Mouse (Mus musculus): Measurements from ENCODE around the gene Med9.
A peak's percentile ranks its signal among the peaks of the same experiment; 100 is the strongest.

The Med9 gene

DNA sequence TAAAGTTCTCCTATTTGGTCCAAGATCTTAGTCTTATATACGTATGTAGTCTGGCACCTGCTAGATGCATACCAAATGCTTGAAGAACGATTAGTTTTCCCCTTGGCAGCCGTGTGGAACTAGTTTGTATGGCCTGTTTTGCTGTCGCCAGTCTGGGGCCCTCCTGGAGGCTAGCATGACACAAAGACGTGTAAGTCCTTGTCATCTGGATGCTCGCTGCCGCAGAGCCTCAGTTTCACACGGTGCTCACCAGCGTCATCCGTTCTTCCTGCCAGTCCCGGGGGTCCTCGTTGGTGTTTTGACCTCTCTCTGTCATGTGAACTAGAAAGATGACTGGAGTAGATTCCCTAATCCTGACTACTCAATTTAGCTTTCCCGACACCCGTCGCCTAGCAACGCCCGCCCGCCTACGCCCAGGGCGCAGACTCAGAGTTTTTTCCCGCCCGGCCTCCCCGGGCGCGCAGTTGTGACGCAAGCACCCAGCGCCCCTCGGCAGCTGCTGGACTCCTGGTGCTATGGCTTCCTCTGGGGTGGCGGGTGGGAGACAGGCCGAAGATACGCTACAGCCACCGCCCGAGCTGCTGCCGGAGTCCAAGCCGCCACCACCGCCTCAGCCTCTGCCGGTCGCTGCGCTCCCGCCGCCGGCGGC, at the start of gene Med9:
TSS of gene Med9 (plus strand) at position 455 of the 649 bp plus-strand sequence.
- peak; percentile 97 for DNase-seq (ENCODE audit: low read depth, low spot score)

DNA sequence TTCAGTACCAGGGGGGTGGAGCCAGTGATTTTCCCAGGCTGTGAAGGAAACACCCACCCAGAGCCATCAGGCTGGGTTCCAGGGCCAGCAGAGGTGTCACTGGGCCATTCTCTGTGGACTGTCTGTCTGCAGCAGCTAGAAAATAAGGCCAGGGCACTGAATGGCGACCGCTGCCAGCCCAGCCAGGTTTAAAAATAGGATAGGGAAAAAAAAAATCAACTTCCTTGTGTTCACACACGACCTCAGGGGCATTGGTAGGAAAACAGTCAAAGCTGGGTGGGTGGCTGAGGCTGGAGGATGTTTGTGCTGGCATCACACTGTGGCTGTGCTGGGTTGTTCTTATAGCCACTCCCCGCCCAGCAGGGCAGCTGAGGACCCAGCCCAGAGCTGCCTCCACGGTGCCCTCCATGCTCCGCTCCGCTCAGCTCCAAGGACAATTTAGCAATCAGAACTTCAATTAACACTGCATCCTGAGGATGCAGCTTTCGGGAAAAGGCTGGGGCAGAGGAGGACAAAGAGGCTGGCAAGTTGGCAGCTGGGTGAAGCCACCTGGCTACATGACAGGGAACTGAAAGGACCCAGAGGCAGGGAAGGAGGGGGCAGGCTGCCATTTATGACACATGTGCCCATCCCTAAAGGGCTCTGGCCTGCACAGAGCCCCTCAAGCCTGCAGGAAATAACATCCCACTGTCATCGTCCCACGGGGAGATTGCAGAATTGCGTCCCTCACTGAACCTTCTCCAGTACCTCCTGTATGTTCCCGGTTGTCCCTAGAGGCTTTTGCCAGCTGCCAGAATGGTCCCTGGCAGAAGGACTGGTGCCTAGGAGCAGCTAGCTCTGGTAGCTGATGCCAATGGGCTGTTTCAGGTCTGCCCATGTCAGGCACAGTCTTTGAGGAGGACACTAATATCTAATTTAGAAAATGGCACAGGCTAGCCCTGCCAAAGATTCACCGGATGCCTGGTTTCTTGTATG, 48.0 kb upstream of the Med9 start:
- DNase-seq (ENCODE audit: low read depth, low spot score), result no peak

GRCm38 (mm10) chr11:59900995-59901394, 47.0 kb upstream of the Med9 start:
- DNase-seq (ENCODE audit: low read depth, low spot score), result no peak

DNA sequence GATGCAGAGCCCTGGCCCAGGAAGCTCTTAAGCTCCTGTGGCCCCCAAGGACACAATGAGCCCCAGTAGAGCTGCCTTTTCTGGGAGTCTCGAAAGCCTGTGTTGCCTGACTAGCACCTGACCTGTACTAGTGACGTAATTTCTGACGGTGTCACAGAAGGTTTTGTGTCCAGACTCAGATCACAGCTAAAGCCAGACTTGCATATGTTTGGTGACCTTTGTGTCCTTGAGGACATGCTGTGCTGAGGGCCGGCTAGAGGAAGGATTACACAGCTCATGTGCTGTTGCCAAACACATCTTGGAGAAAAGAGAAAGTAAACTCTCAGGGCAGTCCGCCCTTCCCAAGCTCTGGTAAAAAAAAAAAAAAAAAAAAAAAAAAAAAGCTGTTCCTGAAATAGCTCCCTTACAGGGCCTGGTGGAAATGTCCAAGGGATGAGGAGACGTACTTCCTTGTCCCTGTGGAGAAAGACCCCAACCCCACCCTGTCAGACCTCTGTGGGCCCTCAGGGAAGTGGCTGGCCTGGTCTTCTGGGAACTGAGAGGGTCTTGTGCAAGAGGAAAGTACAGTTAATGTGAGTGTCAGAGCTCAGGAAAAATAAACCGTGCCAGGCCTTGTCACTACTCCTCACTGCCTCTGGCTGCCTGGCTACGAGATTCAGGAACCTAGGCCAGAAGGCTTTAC, 45.8 kb upstream of the Med9 start:
- DNase-seq (ENCODE audit: low read depth, low spot score), result peak; percentile 40

- DNase-seq (ENCODE audit: low read depth, low spot score), result no peak
Measured at GRCm38 (mm10) chr11:59906521-59907123, 41.4 kb upstream of the Med9 start.

DNA sequence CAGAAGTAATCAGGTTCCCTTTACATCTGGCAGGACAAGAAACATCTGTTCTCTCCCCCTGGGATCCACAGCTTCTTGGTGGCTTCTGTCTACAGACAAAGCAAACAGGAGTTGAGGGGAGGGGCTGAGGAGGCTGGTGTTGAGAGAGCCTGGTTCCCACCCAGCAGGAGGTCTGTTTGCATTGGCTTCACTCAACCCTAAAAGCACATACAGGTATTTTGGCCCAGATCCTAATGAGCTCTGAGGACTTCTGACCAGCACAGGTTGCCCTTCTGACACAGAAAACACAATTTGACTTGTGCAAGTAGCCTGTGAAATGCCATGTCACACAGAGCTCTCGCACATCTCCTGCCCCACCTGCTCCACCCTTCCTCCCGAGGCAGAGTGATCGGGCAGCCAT, 39.6 kb upstream of the Med9 start:
- DNase-seq (ENCODE audit: low read depth, low spot score), result peak; percentile 87

DNA sequence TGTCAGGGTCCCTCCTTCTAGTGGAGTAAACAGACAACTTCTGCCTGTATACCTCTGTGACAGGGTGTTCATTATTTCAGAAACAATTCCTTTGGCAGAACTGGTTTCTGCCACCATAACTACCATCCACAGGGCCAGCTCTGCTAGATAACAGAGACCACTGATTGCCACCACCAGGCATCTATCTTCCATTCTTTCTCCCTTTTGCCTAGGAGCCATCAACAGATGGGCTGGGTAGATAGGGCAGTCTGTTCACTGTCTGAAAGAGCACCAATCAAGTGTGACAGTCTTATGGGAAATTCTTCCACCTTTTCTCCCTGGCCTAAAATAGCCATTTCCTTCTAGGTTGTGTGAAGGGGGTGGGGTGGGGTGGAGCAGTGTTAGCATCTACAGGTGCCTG, 37.4 kb upstream of the Med9 start:
- no peak for DNase-seq (ENCODE audit: low read depth, low spot score)

GRCm38 (mm10) chr11:59911523-59911922, 36.5 kb upstream of the Med9 start:
- DNase-seq (ENCODE audit: low read depth, low spot score), result no peak

DNA sequence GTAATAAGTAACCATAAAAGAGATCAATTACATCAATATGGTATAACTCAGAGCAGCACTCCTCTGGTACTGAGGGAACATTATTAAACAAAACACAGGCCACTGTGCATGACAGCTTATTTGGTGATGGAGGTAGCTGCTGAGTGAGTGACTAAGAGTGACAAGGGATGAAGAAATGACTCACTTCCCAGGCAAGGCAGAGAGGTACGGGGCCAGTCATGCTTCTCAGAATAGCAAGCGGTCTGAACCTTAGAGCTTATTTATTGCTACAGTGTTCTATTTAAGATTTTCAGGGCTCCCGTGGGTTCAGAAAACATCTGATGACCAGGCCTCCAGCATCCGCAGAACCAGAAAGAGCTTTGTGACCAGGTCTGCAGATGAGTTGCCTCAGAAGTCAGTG, 34.3 kb upstream of the Med9 start:
- no peak for DNase-seq (ENCODE audit: low read depth, low spot score)

DNA sequence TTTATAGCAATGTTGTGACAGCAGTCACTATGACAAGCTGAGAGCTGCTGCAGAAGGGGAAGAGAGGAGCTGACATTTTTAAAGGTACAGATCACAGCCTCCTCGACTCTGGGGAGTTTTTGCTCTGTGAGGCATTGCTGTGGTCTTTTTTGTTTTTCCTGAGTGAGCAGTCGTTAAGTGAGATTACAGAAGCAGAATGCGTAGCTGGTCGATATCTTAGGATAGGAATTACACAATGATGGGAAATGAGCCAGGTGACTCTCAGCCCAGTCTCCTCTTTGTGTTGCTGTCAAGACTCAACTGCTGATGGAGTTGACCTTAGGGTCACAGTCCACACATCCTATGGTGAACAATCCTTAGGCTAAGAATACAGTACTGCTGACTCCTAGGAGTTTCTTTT, 30.0 kb upstream of the Med9 start:
- no peak for DNase-seq (ENCODE audit: low read depth, low spot score)

- no peak for DNase-seq (ENCODE audit: low read depth, low spot score)
Measured at GRCm38 (mm10) chr11:59919401-59919800, 28.6 kb upstream of the Med9 start.

DNA sequence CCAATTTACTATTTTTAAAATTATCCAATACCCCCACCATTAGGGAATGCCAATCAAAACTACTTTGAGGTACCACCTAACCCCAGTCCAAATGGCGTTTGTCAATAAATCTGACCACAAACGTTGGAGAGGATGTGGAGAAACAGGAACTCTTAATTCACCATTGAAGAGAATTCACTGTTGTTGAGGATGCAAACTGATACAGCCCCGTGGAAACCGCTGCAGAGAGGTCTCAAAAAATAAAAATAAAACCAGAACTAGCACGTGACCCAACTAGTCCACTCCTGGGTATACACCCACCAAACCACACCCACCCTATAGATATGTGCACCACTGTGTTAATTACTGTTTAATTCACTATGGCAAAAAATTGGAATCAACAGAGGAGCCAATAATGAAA, 27.7 kb upstream of the Med9 start:
- DNase-seq (ENCODE audit: low read depth, low spot score), result no peak

DNA sequence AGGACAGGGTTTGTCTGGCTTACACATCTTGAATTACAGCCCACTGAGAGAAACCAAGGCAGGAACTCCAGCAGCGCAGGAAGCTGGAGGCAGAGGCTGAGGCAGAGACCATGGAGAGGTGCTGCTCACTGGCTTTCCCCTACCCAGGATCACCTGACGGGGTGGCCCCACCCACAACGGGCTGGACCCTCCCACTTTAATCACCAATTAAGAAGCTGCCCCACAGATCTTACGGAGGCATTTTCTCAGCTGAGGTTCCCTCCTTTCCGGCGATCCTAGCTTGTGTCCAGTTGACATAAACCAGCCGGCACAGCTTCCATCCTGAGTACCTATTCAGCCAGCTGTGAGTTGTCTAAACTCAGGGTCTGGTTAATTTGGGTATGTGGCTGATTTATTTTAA, 26.7 kb upstream of the Med9 start:
- peak; percentile 89 for DNase-seq (ENCODE audit: low read depth, low spot score)

DNA sequence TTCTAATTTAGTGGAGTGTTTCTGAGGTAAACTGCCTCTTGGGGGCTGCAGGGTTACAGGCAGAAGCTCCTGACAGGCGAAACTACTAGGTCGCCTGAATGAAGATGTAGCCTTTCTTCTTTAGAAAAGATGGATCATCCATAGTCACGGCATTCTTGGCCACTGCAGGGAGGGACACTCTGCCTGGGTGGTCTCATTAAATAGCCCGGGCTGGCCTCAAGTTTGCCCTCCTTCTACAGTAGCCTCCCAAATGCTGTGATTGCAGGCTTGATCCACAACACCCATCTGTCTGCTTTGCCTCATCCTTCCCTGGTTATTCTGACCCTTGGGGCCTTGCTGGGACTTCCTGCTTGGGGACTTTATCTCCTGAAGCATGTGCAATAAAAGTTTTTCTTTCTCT, 18.0 kb upstream of the Med9 start:
- no peak for DNase-seq (ENCODE audit: low read depth, low spot score)

DNA sequence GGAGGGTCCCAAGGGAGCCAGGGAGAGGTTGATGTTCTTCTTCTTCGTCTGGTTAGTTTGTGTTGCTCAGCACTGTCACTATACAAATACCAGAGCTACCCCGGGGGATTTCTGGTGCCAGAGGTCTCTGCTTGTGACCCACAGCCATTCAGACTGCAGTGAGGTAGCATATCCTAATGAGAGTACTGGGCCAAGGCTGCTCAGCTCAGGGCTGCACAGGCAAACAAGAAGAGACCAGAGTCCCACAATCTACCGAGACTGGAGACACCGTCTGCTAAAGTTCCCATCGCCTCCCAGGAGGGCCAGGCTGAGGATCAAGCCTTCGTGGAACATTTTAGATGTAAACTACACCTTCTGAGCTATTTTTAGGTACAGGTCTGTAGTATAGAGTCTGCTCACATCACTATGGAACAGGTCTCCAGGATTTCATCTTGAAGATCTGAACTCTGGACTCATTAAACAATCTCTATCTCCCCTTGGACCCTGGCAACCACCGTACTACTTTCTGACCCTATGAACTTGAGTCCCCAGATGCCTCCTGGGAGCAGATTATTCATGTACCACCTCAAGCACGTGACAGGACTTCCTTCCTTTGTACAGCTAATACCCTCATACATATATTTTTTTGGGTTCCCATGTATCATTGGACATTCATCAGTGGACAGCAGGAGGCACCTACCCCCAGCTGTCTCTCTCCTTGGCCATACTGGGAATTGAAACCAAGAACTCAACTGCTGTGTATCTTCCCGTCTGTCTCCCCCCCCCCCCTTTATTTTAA, 15.3 kb upstream of the Med9 start:
- DNase-seq (ENCODE audit: low read depth, low spot score), result no peak

GRCm38 (mm10) chr11:59933943-59934342, 14.1 kb upstream of the Med9 start:
- peak; percentile 25 for DNase-seq (ENCODE audit: low read depth, low spot score)

DNA sequence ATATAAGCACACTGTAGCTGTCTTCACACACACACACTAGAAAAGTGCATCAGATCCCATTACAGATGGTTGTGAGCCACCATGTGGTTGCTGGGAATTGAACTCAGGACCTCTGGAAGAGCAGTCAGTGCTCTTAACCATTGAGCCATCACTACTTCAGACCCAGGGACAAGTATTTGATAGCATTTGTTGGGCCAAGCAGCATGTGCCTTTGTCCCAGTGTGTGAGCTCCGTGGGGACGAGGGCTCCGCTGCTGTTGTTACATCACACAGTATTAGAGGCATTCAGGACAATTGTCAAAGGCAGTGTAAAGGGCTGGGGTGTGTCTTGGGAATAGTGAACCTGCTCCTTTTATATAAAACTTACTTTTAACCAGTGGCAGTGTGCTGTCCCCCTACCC, 11.0 kb upstream of the Med9 start:
- no peak for DNase-seq (ENCODE audit: low read depth, low spot score)

DNA sequence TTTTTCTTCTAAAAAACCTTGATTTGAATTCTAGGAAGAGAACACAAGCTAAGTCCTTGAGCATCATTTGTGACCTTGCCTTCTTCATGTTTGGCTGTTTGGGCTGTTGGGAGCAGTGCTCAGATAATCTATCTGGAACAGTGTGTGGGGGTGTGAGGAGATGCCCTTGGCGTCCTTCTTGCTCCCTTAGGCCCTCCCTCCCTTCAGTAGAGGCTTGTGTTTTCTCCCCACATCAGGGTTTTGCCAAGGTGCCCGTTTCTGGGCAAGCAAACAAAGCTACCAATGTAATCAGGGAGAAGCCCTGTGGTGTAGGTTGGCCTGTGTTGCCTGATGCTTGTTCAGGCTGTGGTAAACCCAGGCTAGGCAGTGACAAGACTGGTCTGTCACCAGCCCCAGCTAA, 10.4 kb upstream of the Med9 start:
- no peak for DNase-seq (ENCODE audit: low read depth, low spot score)

DNA sequence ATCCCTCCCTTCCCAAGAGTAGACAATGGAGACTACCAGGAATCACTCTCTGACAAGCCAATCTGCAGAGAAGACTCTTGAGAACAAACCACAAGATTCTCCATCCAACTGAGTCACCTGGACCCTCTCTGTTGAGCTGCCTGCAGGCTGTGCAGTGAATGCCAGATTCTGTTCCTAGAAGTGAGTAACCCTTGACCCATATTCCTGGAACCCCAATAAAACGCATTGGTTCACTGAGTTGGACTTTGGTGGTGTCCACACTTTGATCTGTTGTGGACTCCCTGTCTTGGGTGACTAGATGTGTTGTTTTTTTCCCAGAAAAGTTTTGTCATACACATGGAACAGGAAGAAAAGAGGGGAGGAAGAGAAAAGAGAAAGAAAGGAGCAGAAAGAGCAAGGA, 8.2 kb upstream of the Med9 start:
- DNase-seq (ENCODE audit: low read depth, low spot score), result no peak

DNA sequence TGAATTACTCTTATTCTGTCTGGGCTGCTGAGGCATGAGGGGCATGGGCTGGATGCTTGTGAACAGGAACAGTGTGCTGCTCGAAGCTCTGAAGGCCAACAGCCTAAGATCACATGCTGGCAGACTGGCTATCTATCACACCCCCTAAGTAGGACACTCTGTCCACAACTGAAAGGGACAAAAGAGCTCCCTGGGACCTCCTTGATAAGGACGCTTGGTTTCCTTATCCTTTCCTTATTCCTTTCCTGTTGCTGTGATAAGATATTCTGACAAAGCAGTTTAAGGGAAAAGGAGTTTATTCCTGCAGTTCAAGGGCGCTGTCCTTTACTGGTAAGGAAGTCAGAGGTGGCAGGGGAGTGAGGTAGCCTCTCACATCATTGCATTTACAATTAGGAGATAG, 7.4 kb upstream of the Med9 start:
- DNase-seq (ENCODE audit: low read depth, low spot score), result no peak

GRCm38 (mm10) chr11:59941391-59941790, 6.6 kb upstream of the Med9 start:
- peak; percentile 57 for DNase-seq (ENCODE audit: low read depth, low spot score)
